ENCODE assay signal across 14 mouse cellular contexts in the genomic region with DNA sequence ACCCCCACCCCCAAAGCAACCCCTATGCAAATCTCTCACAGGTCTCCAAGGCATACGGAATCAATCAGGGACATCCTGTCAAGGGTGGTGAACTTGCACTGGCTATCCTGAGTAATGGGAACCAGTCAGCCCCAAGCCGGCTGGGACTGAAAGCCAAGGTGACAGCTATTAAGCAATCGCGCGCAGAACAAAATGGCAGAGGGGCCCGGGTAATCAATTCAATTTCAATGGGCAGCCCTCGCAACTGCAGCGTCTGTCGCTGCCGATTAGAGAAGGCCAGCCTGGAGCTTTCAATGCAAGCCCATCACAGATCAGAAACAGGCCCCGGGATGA. TPM values are rescaled to one million over a fixed set of nuclear protein-coding genes. Genes with fewer than 3 reads are reported as not detected.
DNase-seq lines count a peak whose midpoint lies in the region; ATAC-seq and TF ChIP-seq lines count a peak whose summit lies in the region.
"Had no signal": no experiment of that assay in that cellular context is flagged by ENCODE, and none has a peak within 500 bp of the region (broad histone marks: within the 10 kb centered on the region; RNA-seq: fewer than 3 reads in every experiment).

No protein-coding gene starts in this region.

- peak; percentile 58 for DNase-seq in forebrain, embryonic 10.5 days (ENCODE audit: extremely low spot score, low spot score)
- DNase-seq in forebrain, postnatal 0 days, result no peak
- DNase-seq in embryonic facial prominence, embryonic 10.5 days (ENCODE audit: low spot score), result peak; percentile 87
- DNase-seq in liver, embryonic 11.5 days (ENCODE audit: low spot score), result no peak
- DNase-seq in urinary bladder, postnatal 4 days (ENCODE audit: low spot score in 2 of 2), result no peak
- no peak for DNase-seq in kidney, postnatal 10 days
- DNase-seq: right cerebral cortex, adult 18-20 months; thymus, postnatal 36 days had no signal

- H3K4me3 ChIP-seq in forebrain, embryonic 10.5 days, result peak overlapping the region; percentile 5; the same call in 1 of the 2 replicates
- no peak overlapping the region for H3K4me3 ChIP-seq in forebrain, postnatal 0 days (ENCODE audit: low read depth, low read length)
- peak overlapping the region; percentile 35 for H3K4me3 ChIP-seq in embryonic facial prominence, embryonic 10.5 days
- H3K4me3 ChIP-seq in limb, embryonic 13.5 days, result no peak overlapping the region
- no peak overlapping the region for H3K4me3 ChIP-seq in midbrain, embryonic 13.5 days (replicated peaks)
- no peak overlapping the region for H3K4me3 ChIP-seq in liver, embryonic 11.5 days (ENCODE audit: low read depth, low read length)

- TF ChIP-seq CTCF in forebrain, postnatal 0 days (IDR thresholded peaks at IDR 0.05; ENCODE audit: low read depth), result no peak

- ATAC-seq in forebrain, postnatal 0 days, result no peak
- no peak for ATAC-seq in limb, embryonic 13.5 days (ENCODE audit: low FRiP score, low read depth)
- peak; percentile 22 for ATAC-seq in midbrain, embryonic 13.5 days
- ATAC-seq in liver, embryonic 11.5 days (replicated peaks; ENCODE audit: low FRiP score), result no peak
- ATAC-seq: inflammation-experienced regulatory T-cells, adult 6 months had no signal

- H3K27ac ChIP-seq in forebrain, embryonic 10.5 days, result peak overlapping the region; percentile 74; the same call in 1 of the 2 replicates
- H3K27ac ChIP-seq in forebrain, postnatal 0 days (ENCODE audit: low read depth, low read length), result no peak overlapping the region
- peak overlapping the region; percentile 84 for H3K27ac ChIP-seq in embryonic facial prominence, embryonic 10.5 days (replicated peaks)
- peak overlapping the region; percentile 87 for H3K27ac ChIP-seq in limb, embryonic 13.5 days
- H3K27ac ChIP-seq in midbrain, embryonic 13.5 days, result peak overlapping the region; percentile 52; the same call in 1 of the 2 replicates
- H3K27ac ChIP-seq in liver, embryonic 11.5 days (ENCODE audit: low read depth, low read length), result no peak overlapping the region

- H3K4me1 ChIP-seq in forebrain, embryonic 10.5 days, result peaks cover 32% of the 10 kb centered on the region
- H3K4me1 ChIP-seq in forebrain, postnatal 0 days (ENCODE audit: insufficient read depth), result no peaks in the 10 kb centered on the region
- peaks cover 47% of the 10 kb centered on the region for H3K4me1 ChIP-seq in embryonic facial prominence, embryonic 10.5 days
- H3K4me1 ChIP-seq in limb, embryonic 13.5 days, result peaks cover 60% of the 10 kb centered on the region
- peaks cover 32% of the 10 kb centered on the region for H3K4me1 ChIP-seq in midbrain, embryonic 13.5 days (replicated peaks)
- peaks cover 3% of the 10 kb centered on the region for H3K4me1 ChIP-seq in liver, embryonic 11.5 days (replicated peaks; ENCODE audit: control insufficient read depth, insufficient read depth, low read length)

- H3K9ac ChIP-seq in forebrain, postnatal 0 days, result no peak overlapping the region
- H3K9ac ChIP-seq in limb, embryonic 13.5 days, result 0 out of 2 replicates have a peak overlapping the region, but pooled peaks have one; percentile 15
- H3K9ac ChIP-seq in midbrain, embryonic 13.5 days (replicated peaks), result no peak overlapping the region
- no peak overlapping the region for H3K9ac ChIP-seq in liver, embryonic 11.5 days (ENCODE audit: low read depth, low read length)

- peaks cover 95% of the 10 kb centered on the region for H3K27me3 ChIP-seq in forebrain, embryonic 10.5 days (ENCODE audit: poor library complexity, severe bottlenecking)
- H3K27me3 ChIP-seq in forebrain, postnatal 0 days (ENCODE audit: insufficient read depth, low read length), result peaks cover 4% of the 10 kb centered on the region; the same call in 1 of the 2 replicates
- H3K27me3 ChIP-seq in embryonic facial prominence, embryonic 10.5 days (replicated peaks; ENCODE audit: low read depth, poor library complexity, severe bottlenecking), result peaks cover 94% of the 10 kb centered on the region
- H3K27me3 ChIP-seq in limb, embryonic 13.5 days, result no peaks in the 10 kb centered on the region
- peaks cover 6% of the 10 kb centered on the region for H3K27me3 ChIP-seq in midbrain, embryonic 13.5 days
- peaks cover 61% of the 10 kb centered on the region for H3K27me3 ChIP-seq in liver, embryonic 11.5 days (replicated peaks; ENCODE audit: control insufficient read depth, insufficient read depth, low read length)

- no peak overlapping the region for H3K4me2 ChIP-seq in forebrain, postnatal 0 days (ENCODE audit: low read depth)
- H3K4me2 ChIP-seq in limb, embryonic 13.5 days (replicated peaks), result peak overlapping the region; percentile 40
- peak overlapping the region; percentile 23; the same call in 1 of the 2 replicates for H3K4me2 ChIP-seq in midbrain, embryonic 13.5 days (replicated peaks)
- H3K4me2 ChIP-seq in liver, embryonic 11.5 days, result no peak overlapping the region

- H3K36me3 ChIP-seq in forebrain, embryonic 10.5 days (replicated peaks), result no peaks in the 10 kb centered on the region
- no peaks in the 10 kb centered on the region for H3K36me3 ChIP-seq in forebrain, postnatal 0 days (ENCODE audit: insufficient read depth)
- H3K36me3 ChIP-seq in embryonic facial prominence, embryonic 10.5 days (replicated peaks), result no peaks in the 10 kb centered on the region; the same call in 1 of the 2 replicates
- peaks cover 31% of the 10 kb centered on the region for H3K36me3 ChIP-seq in limb, embryonic 13.5 days
- no peaks in the 10 kb centered on the region for H3K36me3 ChIP-seq in midbrain, embryonic 13.5 days
- no peaks in the 10 kb centered on the region for H3K36me3 ChIP-seq in liver, embryonic 11.5 days (ENCODE audit: control insufficient read depth, insufficient read depth, low read length)
- H3K36me3 ChIP-seq: G1E had no signal

- H3K9me3 ChIP-seq in forebrain, embryonic 10.5 days, result no peaks in the 10 kb centered on the region
- no peaks in the 10 kb centered on the region for H3K9me3 ChIP-seq in forebrain, postnatal 0 days (ENCODE audit: low read length)
- no peaks in the 10 kb centered on the region for H3K9me3 ChIP-seq in embryonic facial prominence, embryonic 10.5 days
- H3K9me3 ChIP-seq in limb, embryonic 13.5 days, result no peaks in the 10 kb centered on the region
- no peaks in the 10 kb centered on the region for H3K9me3 ChIP-seq in midbrain, embryonic 13.5 days
- no peaks in the 10 kb centered on the region for H3K9me3 ChIP-seq in liver, embryonic 11.5 days (ENCODE audit: control insufficient read depth, low read length)
- H3K9me3 ChIP-seq: G1E had no signal

- WGBS in forebrain, embryonic 10.5 days, result 11% methylated on average over 11 of the region's 11 CpGs
- WGBS in forebrain, postnatal 0 days, result 15% methylated on average over 11 of the region's 11 CpGs
- 7% methylated on average over 11 of the region's 11 CpGs for WGBS in embryonic facial prominence, embryonic 10.5 days
- WGBS in limb, embryonic 13.5 days, result 5% methylated on average over 11 of the region's 11 CpGs
- 10% methylated on average over 11 of the region's 11 CpGs for WGBS in midbrain, embryonic 13.5 days
- 19% methylated on average over 11 of the region's 11 CpGs for WGBS in liver, embryonic 11.5 days

RNA-seq across cellular contexts. Expression of a gene that starts 31.7 kb away (rescaled TPM):
- polyA plus RNA-seq in forebrain, embryonic 10.5 days (2016; fragmentation: Nextera tagmentation; extraction: Ambion mirVana), result 0.25 and 0.30 TPM in 2 replicates
- total RNA-seq in forebrain, postnatal 0 days (2014; rRNA removed), result 0.15 and 0.33 TPM in 2 replicates
- 0.19 TPM in 2 replicates for polyA plus RNA-seq in forebrain, postnatal 0 days (2015; fragmentation: Nextera tagmentation; extraction: Ambion mirVana)
- 1.0 and 1.4 TPM in 2 replicates for polyA plus RNA-seq in embryonic facial prominence, embryonic 10.5 days (2016; fragmentation: Nextera tagmentation; extraction: Ambion mirVana)
- 25.1 and 29.3 TPM in 2 replicates for polyA plus RNA-seq in limb, embryonic 13.5 days (2015; fragmentation: Nextera tagmentation; extraction: Ambion mirVana)
- polyA plus RNA-seq in midbrain, embryonic 13.5 days (2015; fragmentation: Nextera tagmentation; extraction: Ambion mirVana), result 0.20 and 0.26 TPM in 2 replicates
- polyA plus RNA-seq in liver, embryonic 11.5 days (2014; fragmentation: Nextera tagmentation; extraction: Ambion mirVana), result 0.79 and 0.86 TPM in 2 replicates
- total RNA-seq: adrenal gland, adult 18-20 months; G1E; megakaryocyte-erythroid progenitor cell, adult 5-6 weeks had no signal
- polyA plus RNA-seq: G1E; inflammation-experienced regulatory T-cells, adult 6 months had no signal

Comparison
In these comparisons a context has a peak if more than half of its experiments do, and no peak if none do; other contexts are left out.
1. DNase-seq: peak in forebrain, embryonic 10.5 days (single experiment) and embryonic facial prominence, embryonic 10.5 days (single experiment); none in forebrain, postnatal 0 days (single experiment), liver, embryonic 11.5 days (single experiment), urinary bladder, postnatal 4 days (0 of 2) and kidney, postnatal 10 days (single experiment).
2. H3K27ac ChIP-seq: peak in forebrain, embryonic 10.5 days (single experiment), embryonic facial prominence, embryonic 10.5 days (single experiment), limb, embryonic 13.5 days (single experiment) and midbrain, embryonic 13.5 days (single experiment); none in forebrain, postnatal 0 days (single experiment) and liver, embryonic 11.5 days (single experiment).
3. H3K4me3 ChIP-seq: peak in forebrain, embryonic 10.5 days (single experiment) and embryonic facial prominence, embryonic 10.5 days (single experiment); none in forebrain, postnatal 0 days (single experiment), limb, embryonic 13.5 days (single experiment), midbrain, embryonic 13.5 days (single experiment) and liver, embryonic 11.5 days (single experiment).
4. H3K4me2 ChIP-seq: peak in limb, embryonic 13.5 days (single experiment) and midbrain, embryonic 13.5 days (single experiment); none in forebrain, postnatal 0 days (single experiment) and liver, embryonic 11.5 days (single experiment).
5. RNA of a gene that starts 31.7 kb away (polyA plus RNA-seq): 25.1 to 29.3 TPM in limb, embryonic 13.5 days; 1.0 to 1.4 TPM in embryonic facial prominence, embryonic 10.5 days, 0.79 to 0.86 TPM in liver, embryonic 11.5 days, 0.25 to 0.30 TPM in forebrain, embryonic 10.5 days, 0.20 to 0.26 TPM in midbrain, embryonic 13.5 days and 0.19 TPM in forebrain, postnatal 0 days; every median in the first group is over 10 times any median in the second.